Mouse (Mus musculus): ENCODE results near the gene S100a6.

DNA sequence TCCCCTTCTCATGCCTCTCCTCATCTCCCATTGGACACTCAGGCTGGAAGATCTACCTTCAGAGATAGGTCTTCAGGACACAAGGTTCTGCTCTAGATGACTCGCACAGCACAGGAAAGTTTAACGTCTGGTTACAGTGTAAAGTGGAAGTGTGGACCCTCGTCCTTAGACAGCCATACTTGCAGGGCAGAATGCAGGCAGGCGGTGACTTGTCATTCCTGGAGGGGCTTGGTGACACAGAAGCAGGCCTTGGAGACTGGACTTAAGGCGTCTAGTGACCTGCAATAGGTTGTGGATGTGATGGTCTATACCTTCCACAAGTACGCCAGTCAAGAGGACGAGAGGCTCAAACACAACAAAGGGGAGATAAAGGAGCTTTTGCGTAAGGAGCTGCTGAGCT, 22.7 kb upstream of the S100a6 start, which contains the start of gene S100a2:
- TF ChIP-seq CHD2 (IDR thresholded peaks at IDR 0.05; ENCODE audit: low read depth, low read length) (no peak), ZC3H11A (IDR thresholded peaks at IDR 0.05; ENCODE audit: borderline replicate concordance, low read depth, low read length) (no peak), ZNF384 (IDR thresholded peaks at IDR 0.05; ENCODE audit: low read depth, low read length) (no peak), HCFC1 (IDR thresholded peaks at IDR 0.05; ENCODE audit: borderline replicate concordance, insufficient read depth, low read length) (no peak)

Measured in ES-E14 (cell line).